ENCODE assay signal across 11 mouse cellular contexts in genomic region chr16:14372817-14373301, GRCm38 (mm10). TPM values are rescaled to one million over a fixed set of nuclear protein-coding genes. Genes with fewer than 3 reads are reported as not detected.
DNase-seq lines count a peak whose midpoint lies in the region; ATAC-seq and TF ChIP-seq lines count a peak whose summit lies in the region.
"Had no signal": no experiment of that assay in that cellular context is flagged by ENCODE, and none has a peak within 500 bp of the region (broad histone marks: within the 10 kb centered on the region; RNA-seq: fewer than 3 reads in every experiment).

No protein-coding gene starts in this region.

- WGBS in forebrain, embryonic 16.5 days: 42% methylated on average over 4 of the region's 4 CpGs
- 81% methylated on average over 4 of the region's 4 CpGs for WGBS in forebrain, embryonic 10.5 days

- no peak overlapping the region for H3K4me2 ChIP-seq in forebrain, embryonic 16.5 days (ENCODE audit: low read length)
- H3K4me2 ChIP-seq: limb, embryonic 12.5 days had no signal

- no peak for TF ChIP-seq CTCF in embryonic fibroblast, embryonic 13.5 days (IDR thresholded peaks at IDR 0.05; ENCODE audit: borderline replicate concordance, insufficient read depth, low read length)

- DNase-seq in forebrain, embryonic 10.5 days (ENCODE audit: extremely low spot score, low spot score): no peak
- DNase-seq in 3T3-L1 (ENCODE audit: low read depth, low spot score) (peak; percentile 95), liver (peak; percentile 67)
- DNase-seq in cerebellum, adult 11-12 months: no peak
- DNase-seq in thymus, postnatal 10 days (ENCODE audit: low spot score in 2 of 2): no peak
- DNase-seq in thymus, postnatal 36 days: no peak
- DNase-seq: cerebellum, adult 11 months; gastrocnemius, postnatal 10 days had no signal

- no peak for TF ChIP-seq POLR2A in embryonic fibroblast, embryonic 13.5 days (IDR thresholded peaks at IDR 0.05; ENCODE audit: low read depth, low read length)

- ATAC-seq in forebrain, embryonic 16.5 days: no peak

- 0 out of 2 replicates have a peak overlapping the region, but pooled peaks have one; percentile 17 for H3K9ac ChIP-seq in forebrain, embryonic 16.5 days (replicated peaks; ENCODE audit: low read depth, low read length)
- H3K9ac ChIP-seq: limb, embryonic 12.5 days had no signal

- no peaks in the 10 kb centered on the region for H3K36me3 ChIP-seq in forebrain, embryonic 16.5 days (ENCODE audit: control insufficient read depth, insufficient read depth)
- H3K36me3 ChIP-seq in forebrain, embryonic 10.5 days (replicated peaks): no peaks in the 10 kb centered on the region
- H3K36me3 ChIP-seq: limb, embryonic 12.5 days had no signal

- peaks cover 25% of the 10 kb centered on the region for H3K4me1 ChIP-seq in forebrain, embryonic 16.5 days (replicated peaks; ENCODE audit: control insufficient read depth, insufficient read depth, low read length)
- H3K4me1 ChIP-seq in forebrain, embryonic 10.5 days: peaks cover 19% of the 10 kb centered on the region; the same call in 1 of the 2 replicates
- peaks cover 36% of the 10 kb centered on the region for H3K4me1 ChIP-seq in embryonic fibroblast, embryonic 13.5 days (ENCODE audit: control insufficient read depth, insufficient read depth, low read length)

- H3K27ac ChIP-seq in forebrain, embryonic 16.5 days (ENCODE audit: low read length): no peak overlapping the region
- H3K27ac ChIP-seq in forebrain, embryonic 10.5 days: no peak overlapping the region
- H3K27ac ChIP-seq in embryonic fibroblast, embryonic 13.5 days (ENCODE audit: insufficient read depth, low read length): peak overlapping the region; percentile 87
- H3K27ac ChIP-seq: limb, embryonic 12.5 days had no signal

- no peaks in the 10 kb centered on the region for H3K27me3 ChIP-seq in forebrain, embryonic 16.5 days (replicated peaks; ENCODE audit: control insufficient read depth, insufficient read depth, low read length)
- no peaks in the 10 kb centered on the region for H3K27me3 ChIP-seq in forebrain, embryonic 10.5 days (ENCODE audit: poor library complexity, severe bottlenecking)
- H3K27me3 ChIP-seq: limb, embryonic 12.5 days had no signal

- H3K4me3 ChIP-seq in forebrain, embryonic 16.5 days (replicated peaks; ENCODE audit: low read length): no peak overlapping the region
- H3K4me3 ChIP-seq in forebrain, embryonic 10.5 days: no peak overlapping the region
- 0 out of 2 replicates have a peak overlapping the region, but pooled peaks have one; percentile 2 for H3K4me3 ChIP-seq in embryonic fibroblast, embryonic 13.5 days (ENCODE audit: insufficient read depth, low read length)
- H3K4me3 ChIP-seq: limb, embryonic 12.5 days had no signal

- no peaks in the 10 kb centered on the region for H3K9me3 ChIP-seq in forebrain, embryonic 16.5 days (ENCODE audit: control insufficient read depth, low read length)
- no peaks in the 10 kb centered on the region for H3K9me3 ChIP-seq in forebrain, embryonic 10.5 days
- H3K9me3 ChIP-seq: limb, embryonic 12.5 days had no signal

RNA-seq across cellular contexts. Expression of gene Abcc1, which starts 11.5 kb away (rescaled TPM):
- 11.3 and 11.6 TPM in 2 replicates for polyA plus RNA-seq in forebrain, embryonic 16.5 days (2015; fragmentation: Nextera tagmentation; extraction: Ambion mirVana)
- 9.8 and 10.4 TPM in 2 replicates for polyA plus RNA-seq in forebrain, embryonic 10.5 days (2016; fragmentation: Nextera tagmentation; extraction: Ambion mirVana)
- polyA plus RNA-seq in embryonic fibroblast, embryonic 13.5 days (2011; ENCODE audit: insufficient read length, low read depth, missing spikeins): 78.6 and 141 TPM in 2 replicates

RNA-seq across cellular contexts. Expression of gene Fopnl, which starts 55.7 kb away (rescaled TPM):
- polyA plus RNA-seq in forebrain, embryonic 16.5 days (2015; fragmentation: Nextera tagmentation; extraction: Ambion mirVana): 206 and 213 TPM in 2 replicates
- 141 and 149 TPM in 2 replicates for polyA plus RNA-seq in forebrain, embryonic 10.5 days (2016; fragmentation: Nextera tagmentation; extraction: Ambion mirVana)
- 72.4 and 75.4 TPM in 2 replicates for polyA plus RNA-seq in embryonic fibroblast, embryonic 13.5 days (2011; ENCODE audit: insufficient read length, low read depth, missing spikeins)

Comparison
In these comparisons a context has a peak if more than half of its experiments do, and no peak if none do; other contexts are left out.
1. DNase-seq: peak in 3T3-L1 (single experiment) and liver (single experiment); none in forebrain, embryonic 10.5 days (single experiment), cerebellum, adult 11-12 months (single experiment), thymus, postnatal 10 days (0 of 2) and thymus, postnatal 36 days (0 of 2).